Mouse (Mus musculus) MEL (cell line): Measurements from ENCODE around the gene Serinc5.

ENCODE experiments used
- E2F4 ChIP-seq: IDR thresholded peaks from 2 replicates; pipeline ENCODE4 v1.6.1; 2011; ENCODE audit warnings: low read depth, low read length, improper control_type of control experiment, borderline replicate concordance
- NELFE ChIP-seq: IDR thresholded peaks from 2 replicates; pipeline ENCODE4 v1.6.1; 2011; ENCODE audit warnings: low read depth, low read length, improper control_type of control experiment

DNA sequence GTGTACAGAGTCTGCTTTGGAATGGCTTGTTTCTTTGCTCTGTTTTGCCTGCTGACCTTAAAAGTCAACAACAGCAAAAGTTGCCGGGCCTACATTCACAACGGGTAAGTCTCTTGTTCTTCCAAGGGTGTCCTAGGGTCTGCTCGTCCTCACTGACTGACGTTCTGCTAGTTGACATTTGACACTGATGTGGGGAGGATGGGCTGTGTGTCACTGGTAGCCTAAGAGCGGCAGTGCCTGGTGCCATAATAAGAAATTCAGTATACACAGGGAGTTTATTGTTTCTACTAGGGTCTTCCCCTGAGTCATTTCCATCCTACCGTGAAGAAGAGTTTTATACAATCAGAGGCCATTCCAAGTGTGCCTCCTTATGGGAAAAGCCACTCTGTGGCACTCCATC is 71.9 kb downstream of the Serinc5 start:
- TF ChIP-seq NELFE (no peak), E2F4 (no peak)
